Mouse (Mus musculus) liver, adult 2 months (tissue): ENCODE results near the gene Anpep. TPM values are rescaled to one million over a fixed set of nuclear protein-coding genes. Genes with fewer than 3 reads are reported as not detected.

Experiments
- DNase-seq: peaks from one replicate; pipeline ENCODE4 v3.0.0-alpha.2; 2011; ENCODE audit warnings: low read depth, low spot score; ENCODE audit errors: extremely low read depth
- H3K27ac ChIP-seq: fragments of 200-500 bp; replicated peaks from 2 replicates; pipeline ENCODE4 v1.5.1; 2012; ENCODE audit warnings: low read depth, mild to moderate bottlenecking, control low read depth, inconsistent platforms, low read length; ENCODE audit not compliant: insufficient read depth
- H3K27me3 ChIP-seq: fragments of 200-500 bp; 2 replicates; pipeline ENCODE4 v1.6.1; 2012; ENCODE audit warnings: mild to moderate bottlenecking, moderate library complexity, low read length, inconsistent platforms; ENCODE audit not compliant: control insufficient read depth, insufficient read depth
- H3K36me3 ChIP-seq: fragments of 200-500 bp; 2 replicates; pipeline ENCODE4 v1.6.1; 2012; ENCODE audit warnings: low read length, inconsistent platforms; ENCODE audit not compliant: control insufficient read depth, insufficient read depth
- H3K4me1 ChIP-seq: fragments of 200-500 bp; 2 replicates; pipeline ENCODE4 v1.6.1; 2011; ENCODE audit warnings: low read length; ENCODE audit not compliant: control insufficient read depth, insufficient read depth
- H3K4me3 ChIP-seq: fragments of 200-500 bp; 2 replicates; pipeline ENCODE4 v1.5.1; 2011; ENCODE audit warnings: low read depth, mild to moderate bottlenecking, control low read depth, low read length, moderate library complexity; ENCODE audit not compliant: insufficient read depth
- H3K79me2 ChIP-seq: fragments of 200-500 bp; 2 replicates; pipeline ENCODE4 v1.6.1; 2012; ENCODE audit warnings: inconsistent platforms, mild to moderate bottlenecking, low read length, moderate library complexity; ENCODE audit not compliant: control insufficient read depth, insufficient read depth
- H3K9ac ChIP-seq: fragments of 200-500 bp; 2 replicates; pipeline ENCODE4 v1.6.1; 2012; ENCODE audit warnings: low read depth, mild to moderate bottlenecking, control low read depth, inconsistent platforms, low read length
- CTCF ChIP-seq: fragments of 200-500 bp; IDR thresholded peaks from 2 replicates; pipeline ENCODE4 v1.5.1; 2011; ENCODE audit warnings: low read depth, low read length, control low read depth
- POLR2A ChIP-seq: fragments of 200-500 bp; IDR thresholded peaks from 2 replicates; pipeline ENCODE4 v1.6.1; 2011; ENCODE audit warnings: low read length, control low read depth; ENCODE audit not compliant: insufficient read depth; ENCODE audit errors: extremely low read depth
- WGBS: fragments of 180-500 bp; shearing (Covaris S2); methylation state at CpG from one replicate; pipeline ENCODE4 v1.1.7; 2018; 5-methylcytosine and 5-hydroxymethylcytosine counted together
- polyA plus RNA-seq: library from polyadenylated mRNA; depleted of rRNA; stranded (reverse); fragments of >200 nt; gene quantifications from 2 replicates; pipeline ENCODE4 v1.2.3, GENCODE M21; 2012
- total RNA-seq: library from RNA; depleted of rRNA; stranded (reverse); fragments of >200 nt; gene quantifications from 2 replicates; pipeline ENCODE4 v1.2.3, GENCODE M21; 2014

Gene Anpep
- total and polyA plus RNA-seq, 2 experiments = 31.4 to 92.5 TPM

DNA sequence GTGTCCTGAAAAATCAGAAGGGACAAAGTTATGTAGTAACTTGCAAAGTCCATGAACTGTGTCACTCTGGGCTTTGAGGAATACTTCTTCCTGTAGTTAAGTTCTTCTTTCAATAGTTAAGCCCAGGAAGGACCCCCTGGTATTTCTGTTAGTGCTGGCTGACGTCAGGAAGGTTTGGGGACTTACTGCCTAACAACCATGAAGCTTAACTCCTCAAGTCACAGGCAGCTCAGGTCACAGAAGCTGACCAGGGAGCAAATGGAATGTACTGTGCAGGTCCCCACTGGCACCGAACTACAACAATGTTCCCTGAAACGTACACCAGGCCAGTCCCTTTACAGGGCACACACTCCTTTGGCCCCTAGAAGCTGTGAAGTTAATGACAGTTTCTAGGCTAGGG is 34.4 kb upstream of the Anpep start:
- WGBS = 93% methylated on average over 3 of the region's 3 CpGs

DNA sequence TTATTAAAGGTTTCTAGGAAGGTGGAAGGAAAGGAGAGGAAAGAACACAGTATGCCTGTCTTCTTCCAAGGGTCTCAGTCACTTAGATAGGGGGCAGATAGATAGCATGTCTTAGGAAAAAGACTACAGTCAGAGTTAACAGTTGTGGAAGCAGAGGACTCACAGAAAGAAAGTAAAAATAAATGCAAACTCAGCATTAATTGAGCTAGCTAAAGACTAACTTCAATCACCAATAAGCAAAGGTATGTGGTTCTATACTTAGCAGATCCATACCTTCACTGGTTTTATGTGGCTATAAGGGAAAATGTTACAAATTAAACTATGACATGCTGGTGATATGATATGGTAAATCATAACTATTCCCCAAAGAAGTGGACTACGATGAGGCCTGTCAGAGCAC is 33.9 kb upstream of the Anpep start:
- H3K9ac ChIP-seq = no peak overlapping the region
- no peaks in the 10 kb centered on the region for H3K4me1 ChIP-seq
- peaks cover 13% of the 10 kb centered on the region; the same call in 1 of the 2 replicates for H3K36me3 ChIP-seq
- no peak overlapping the region for H3K4me3 ChIP-seq
- no peaks in the 10 kb centered on the region for H3K27me3 ChIP-seq
- H3K27ac ChIP-seq = no peak overlapping the region
- no peak for DNase-seq
- TF ChIP-seq CTCF (no peak), POLR2A (no peak)
- peaks cover 2% of the 10 kb centered on the region; the same call in 1 of the 2 replicates for H3K79me2 ChIP-seq
- WGBS = 98% methylated on average over 1 of the region's 1 CpGs

More for the DNA sequence above, 34.4 kb upstream of the Anpep start:
- Histone ChIP-seq H3K79me2 (peaks cover 2% of the 10 kb centered on the region; the same call in 1 of the 2 replicates), H3K4me1 (no peaks in the 10 kb centered on the region), H3K27me3 (no peaks in the 10 kb centered on the region), H3K27ac (no peak overlapping the region), H3K36me3 (peaks cover 13% of the 10 kb centered on the region; the same call in 1 of the 2 replicates), H3K9ac (no peak overlapping the region), H3K4me3 (no peak overlapping the region)
- no peak for TF ChIP-seq POLR2A
- no peak for TF ChIP-seq CTCF
- no peak for DNase-seq

- Histone ChIP-seq H3K4me1 (no peaks in the 10 kb centered on the region), H3K27ac (no peak overlapping the region)
- WGBS = 93% methylated on average over 6 of the region's 6 CpGs
These were observed 31.9 kb upstream of the Anpep start for GRCm38 (mm10) chr7:79892576-79893428.

DNA sequence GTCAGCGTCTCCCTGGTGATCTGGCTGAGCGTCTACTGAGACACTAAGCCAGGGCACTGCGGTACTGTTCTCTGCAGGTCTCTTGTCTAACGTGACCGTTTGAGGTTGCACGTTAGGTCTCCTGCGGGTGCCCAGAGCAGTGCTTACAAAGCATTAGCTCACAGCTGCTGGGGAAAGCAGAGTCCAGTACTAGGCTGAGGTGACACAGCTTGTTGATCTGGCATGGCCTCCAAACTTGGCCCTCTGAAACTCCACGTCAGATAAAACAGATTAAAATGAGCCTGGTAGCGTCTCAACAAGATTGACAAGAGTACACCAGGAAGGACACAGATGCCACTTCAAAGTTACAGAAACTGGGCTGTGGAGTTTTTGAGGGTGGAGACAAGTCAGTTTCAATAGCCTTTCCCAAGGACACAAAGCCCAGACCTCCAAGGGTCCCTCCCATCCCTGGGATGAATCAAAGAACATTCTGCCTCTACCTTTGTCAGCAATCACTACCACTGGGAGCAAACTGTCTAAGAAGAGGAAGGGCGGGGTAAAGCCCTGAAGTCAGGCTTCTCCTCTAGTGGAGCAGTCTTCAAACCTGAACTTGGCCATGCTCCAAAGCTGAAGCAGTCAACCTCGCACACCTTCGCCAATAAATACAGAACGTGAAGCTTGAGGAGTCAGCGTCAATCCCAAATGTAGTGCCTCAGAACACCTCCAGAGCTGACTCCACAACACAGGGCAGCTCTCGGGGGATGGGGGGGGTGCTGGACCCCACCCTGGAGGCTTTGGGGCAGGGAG is 29.8 kb upstream of the Anpep start:
- H3K27ac ChIP-seq = no peak overlapping the region
- peak; percentile 55 for DNase-seq
- H3K4me3 ChIP-seq = no peak overlapping the region
- peaks cover 2% of the 10 kb centered on the region; the same call in 1 of the 2 replicates for H3K79me2 ChIP-seq
- H3K27me3 ChIP-seq = no peaks in the 10 kb centered on the region
- no peaks in the 10 kb centered on the region for H3K4me1 ChIP-seq
- H3K9ac ChIP-seq = no peak overlapping the region
- TF ChIP-seq POLR2A (no peak), CTCF (no peak)
- H3K36me3 ChIP-seq = peaks cover 2% of the 10 kb centered on the region; the same call in 1 of the 2 replicates
- WGBS = 93% methylated on average over 15 of the region's 15 CpGs

More at GRCm38 (mm10) chr7:79892576-79893428, 31.9 kb upstream of the Anpep start:
- no peak overlapping the region for H3K9ac ChIP-seq
- peaks cover 9% of the 10 kb centered on the region; the same call in 1 of the 2 replicates for H3K36me3 ChIP-seq
- H3K27me3 ChIP-seq = no peaks in the 10 kb centered on the region
- TF ChIP-seq POLR2A (no peak), CTCF (no peak)
- DNase-seq = no peak
- H3K79me2 ChIP-seq = peaks cover 2% of the 10 kb centered on the region; the same call in 1 of the 2 replicates
- no peak overlapping the region for H3K4me3 ChIP-seq

GRCm38 (mm10) chr7:79888603-79889002 is 27.7 kb upstream of the Anpep start:
- 96% methylated on average over 9 of the region's 9 CpGs for WGBS
- no peak overlapping the region for H3K27ac ChIP-seq
- TF ChIP-seq POLR2A (no peak), CTCF (no peak)

More at GRCm38 (mm10) chr7:79888603-79889002, 27.7 kb upstream of the Anpep start:
- H3K36me3 ChIP-seq = peaks cover 4% of the 10 kb centered on the region; the same call in 1 of the 2 replicates
- peaks cover under 1% of the 10 kb centered on the region; the same call in 1 of the 2 replicates for H3K4me1 ChIP-seq
- no peak for DNase-seq
- H3K79me2 ChIP-seq = peaks cover under 1% of the 10 kb centered on the region; the same call in 1 of the 2 replicates
- no peaks in the 10 kb centered on the region for H3K27me3 ChIP-seq
- H3K9ac ChIP-seq = no peak overlapping the region
- no peak overlapping the region for H3K4me3 ChIP-seq
